11 mouse cellular contexts compared by ENCODE assay signal in genomic region chr15:84957851-84958250, GRCm38 (mm10). TPM values are rescaled to one million over a fixed set of nuclear protein-coding genes. Genes with fewer than 3 reads are reported as not detected.
DNase-seq lines count a peak whose midpoint lies in the region; ATAC-seq lines count a peak whose summit lies in the region.
"Had no signal": no experiment of that assay in that cellular context is flagged by ENCODE, and none has a peak within 500 bp of the region (broad histone marks: within the 10 kb centered on the region; RNA-seq: fewer than 3 reads in every experiment).

No protein-coding gene starts in this region.

- no peaks in the 10 kb centered on the region for H3K9me3 ChIP-seq in neural tube, embryonic 14.5 days (ENCODE audit: control insufficient read depth, low read length)

- peak overlapping the region; percentile 34; the same call in 1 of the 2 replicates for H3K27ac ChIP-seq in neural tube, embryonic 14.5 days (ENCODE audit: low read depth, low read length)

- no peaks in the 10 kb centered on the region for H3K27me3 ChIP-seq in neural tube, embryonic 14.5 days (ENCODE audit: control insufficient read depth, insufficient read depth, low read length)

- H3K4me2 ChIP-seq in neural tube, embryonic 14.5 days (ENCODE audit: low read depth, low read length), result no peak overlapping the region

- 28% methylated on average over 3 of the region's 3 CpGs for WGBS in neural tube, embryonic 14.5 days

- H3K36me3 ChIP-seq in neural tube, embryonic 14.5 days (ENCODE audit: control insufficient read depth, insufficient read depth, low read length), result peaks cover 24% of the 10 kb centered on the region

- H3K4me3 ChIP-seq in neural tube, embryonic 14.5 days (ENCODE audit: low read depth, low read length), result no peak overlapping the region
- H3K4me3 ChIP-seq: erythroblast, embryonic 14.5 days had no signal

- peaks cover 27% of the 10 kb centered on the region for H3K4me1 ChIP-seq in neural tube, embryonic 14.5 days (ENCODE audit: control insufficient read depth, insufficient read depth, low read length)

- DNase-seq in frontal cortex, postnatal 25 days (ENCODE audit: low spot score in 2 of 2), result no peak
- peak; percentile 46 for DNase-seq in embryo, embryonic 10.5 days (ENCODE audit: low spot score)
- DNase-seq in layer of hippocampus, adult 18-20 months (ENCODE audit: low spot score in 2 of 2), result peak; percentile 70 to 90
- DNase-seq in c-Kit-positive CD71-positive TER-119-positive erythroid progenitor cells, embryonic 14.5 days (ENCODE audit: low spot score), result no peak
- DNase-seq in gastrocnemius, adult 18-20 months (ENCODE audit: low spot score), result no peak
- no peak for DNase-seq in lung, postnatal 14 days

- no peak overlapping the region for H3K9ac ChIP-seq in neural tube, embryonic 14.5 days (replicated peaks; ENCODE audit: low read depth, low read length)

- ATAC-seq in frontal cortex, adult (ENCODE audit: low TSS enrichment), result peak; percentile 64
- peak; percentile 76; the same call in 1 of the 2 replicates for ATAC-seq in neural tube, embryonic 14.5 days (ENCODE audit: low read depth)

RNA-seq across cellular contexts. Expression of gene 5031439G07Rik, which starts 30.5 kb away (rescaled TPM):
- total RNA-seq in layer of hippocampus, adult 18-20 months (2021), result 100 to 1,000 TPM in 1 of 2 experiments, 10 to 100 TPM in 1; 97.0 to 102 TPM
- polyA plus RNA-seq in neural tube, embryonic 14.5 days (2014; fragmentation: Nextera tagmentation; extraction: Ambion mirVana), result 20.9 and 21.8 TPM in 2 replicates
- total RNA-seq in gastrocnemius, adult 18-20 months (2021), result 10 to 100 TPM; 79.2 to 99.4 TPM

RNA-seq across cellular contexts. Expression of gene Nup50, which starts 34.6 kb away (rescaled TPM):
- 10 to 100 TPM; 35.3 to 37.9 TPM for total RNA-seq in layer of hippocampus, adult 18-20 months (2021)
- polyA plus RNA-seq in neural tube, embryonic 14.5 days (2014; fragmentation: Nextera tagmentation; extraction: Ambion mirVana), result 21.9 and 28.7 TPM in 2 replicates
- 10 to 100 TPM; 12.8 to 15.6 TPM for total RNA-seq in gastrocnemius, adult 18-20 months (2021)

RNA-seq across cellular contexts. Expression of gene Gm29666, which starts 38.0 kb away (rescaled TPM):
- 1 to 10 TPM; 1.0 to 1.1 TPM for total RNA-seq in layer of hippocampus, adult 18-20 months (2021)
- 0.75 and 0.96 TPM in 2 replicates for polyA plus RNA-seq in neural tube, embryonic 14.5 days (2014; fragmentation: Nextera tagmentation; extraction: Ambion mirVana)
- under 1 TPM; 0.09 to 0.14 TPM for total RNA-seq in gastrocnemius, adult 18-20 months (2021)

RNA-seq across cellular contexts. Expression of gene Upk3a, which starts 59.1 kb away (rescaled TPM):
- under 1 TPM in 1 of 2 experiments, not detected in 1; 0.40 TPM for total RNA-seq in layer of hippocampus, adult 18-20 months (2021)
- polyA plus RNA-seq in neural tube, embryonic 14.5 days (2014; fragmentation: Nextera tagmentation; extraction: Ambion mirVana), result 0.58 and 0.88 TPM in 2 replicates
- not detected for total RNA-seq in gastrocnemius, adult 18-20 months (2021)
- total RNA-seq: adrenal gland, postnatal 10 days had no signal
- polyA plus RNA-seq: C2C12; erythroblast, embryonic 14.5 days had no signal

Comparison
In these comparisons a context has a peak if more than half of its experiments do, and no peak if none do; other contexts are left out.
1. DNase-seq: peak in embryo, embryonic 10.5 days (single experiment) and layer of hippocampus, adult 18-20 months (2 of 2); none in frontal cortex, postnatal 25 days (0 of 2), c-Kit-positive CD71-positive TER-119-positive erythroid progenitor cells, embryonic 14.5 days (single experiment), gastrocnemius, adult 18-20 months (single experiment) and lung, postnatal 14 days (single experiment).